Mouse (Mus musculus): ENCODE results near the gene Npas2. TPM values are rescaled to one million over a fixed set of nuclear protein-coding genes. Genes with fewer than 3 reads are reported as not detected.
A peak's percentile ranks its signal among the peaks of the same experiment; 100 is the strongest.

The Npas2 gene
- polyA plus RNA-seq, 2 experiments = 0.11 TPM

DNA sequence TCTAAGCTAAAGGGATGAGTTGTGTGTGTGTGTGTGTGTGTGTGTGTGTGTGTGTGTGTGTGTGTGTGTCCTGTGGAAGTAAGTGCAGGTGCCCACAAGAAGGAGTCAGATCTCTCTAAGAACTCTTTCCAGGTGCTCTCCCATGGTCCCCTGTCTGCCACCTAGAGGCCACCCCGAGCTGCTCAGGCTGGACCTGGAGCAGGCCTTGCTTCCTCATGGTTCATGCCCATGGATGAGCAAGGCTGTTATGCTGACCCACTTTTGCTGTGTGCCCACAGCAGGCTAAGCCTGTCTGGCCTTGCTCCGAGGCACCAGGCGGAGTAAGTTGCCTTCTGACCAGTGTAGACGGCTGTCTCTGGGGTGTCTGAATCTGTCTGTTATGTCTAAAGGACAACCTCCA is 60.2 kb downstream of the Npas2 start:
- no peak overlapping the region for H3K4me2 ChIP-seq (ENCODE audit: low read depth)
- DNase-seq (ENCODE audit: low read depth in 3 of 3, low spot score in 3 of 3) = no peak
- no peak overlapping the region for H3K4me3 ChIP-seq (ENCODE audit: insufficient read depth in 1 of 2, low read depth in 2 of 2, low read length in 2 of 2)
- H3K27me3 ChIP-seq (ENCODE audit: control insufficient read depth, insufficient read depth, low read length) = no peaks in the 10 kb centered on the region
- H3K27ac ChIP-seq = no peak overlapping the region
- no peaks in the 10 kb centered on the region for H3K36me3 ChIP-seq (replicated peaks; ENCODE audit: control insufficient read depth, insufficient read depth, low read depth)
- no peak overlapping the region for H3K9ac ChIP-seq (replicated peaks)
- ATAC-seq (ENCODE audit: insufficient read depth) = no peak
- no peaks in the 10 kb centered on the region for H3K4me1 ChIP-seq (replicated peaks; ENCODE audit: control insufficient read depth in 2 of 2, insufficient read depth in 2 of 2, low read length in 1 of 2)
- no peaks in the 10 kb centered on the region for H3K9me3 ChIP-seq (ENCODE audit: control insufficient read depth, low read length)
- 57% methylated on average over 4 of the region's 4 CpGs for WGBS (ENCODE audit: insufficient replicate concordance)
- TF ChIP-seq EP300 (IDR thresholded peaks at IDR 0.05; ENCODE audit: low read depth) = no peak
- peak; percentile 61 for TF ChIP-seq CTCF (IDR thresholded peaks at IDR 0.05; ENCODE audit: low read depth)

- DNase-seq (ENCODE audit: low read depth in 3 of 3, low spot score in 3 of 3) (no peak), ATAC-seq (ENCODE audit: insufficient read depth) (no peak)
- no peak overlapping the region for H3K9ac ChIP-seq (replicated peaks)
- H3K36me3 ChIP-seq (replicated peaks; ENCODE audit: control insufficient read depth, insufficient read depth, low read depth) = no peaks in the 10 kb centered on the region
- no peak overlapping the region for H3K4me3 ChIP-seq (ENCODE audit: insufficient read depth in 1 of 2, low read depth in 2 of 2, low read length in 2 of 2)
- no peaks in the 10 kb centered on the region for H3K27me3 ChIP-seq (ENCODE audit: control insufficient read depth, insufficient read depth, low read length)
- H3K9me3 ChIP-seq (ENCODE audit: control insufficient read depth, low read length) = no peaks in the 10 kb centered on the region
- TF ChIP-seq EP300 (IDR thresholded peaks at IDR 0.05; ENCODE audit: low read depth) (no peak), CTCF (IDR thresholded peaks at IDR 0.05; ENCODE audit: low read depth) (no peak)
- H3K27ac ChIP-seq = no peak overlapping the region
- no peak overlapping the region for H3K4me2 ChIP-seq (ENCODE audit: low read depth)
- no peaks in the 10 kb centered on the region for H3K4me1 ChIP-seq (replicated peaks; ENCODE audit: control insufficient read depth in 2 of 2, insufficient read depth in 2 of 2, low read length in 1 of 2)
- WGBS (ENCODE audit: insufficient replicate concordance) = 66% methylated on average over 9 of the region's 9 CpGs
These were observed 62.5 kb downstream of the Npas2 start for GRCm38 (mm10) chr1:39256051-39256450.

GRCm38 (mm10) chr1:39256513-39257330 is 63.2 kb downstream of the Npas2 start:
- H3K9ac ChIP-seq (replicated peaks) = no peak overlapping the region
- no peaks in the 10 kb centered on the region for H3K4me1 ChIP-seq (replicated peaks; ENCODE audit: control insufficient read depth in 2 of 2, insufficient read depth in 2 of 2, low read length in 1 of 2)
- no peaks in the 10 kb centered on the region for H3K36me3 ChIP-seq (replicated peaks; ENCODE audit: control insufficient read depth, insufficient read depth, low read depth)
- no peaks in the 10 kb centered on the region for H3K27me3 ChIP-seq (ENCODE audit: control insufficient read depth, insufficient read depth, low read length)
- no peak overlapping the region for H3K4me2 ChIP-seq (ENCODE audit: low read depth)
- TF ChIP-seq EP300 (IDR thresholded peaks at IDR 0.05; ENCODE audit: low read depth) = no peak
- TF ChIP-seq CTCF (IDR thresholded peaks at IDR 0.05; ENCODE audit: low read depth) = no peak
- H3K4me3 ChIP-seq (ENCODE audit: insufficient read depth in 1 of 2, low read depth in 2 of 2, low read length in 2 of 2) = no peak overlapping the region
- DNase-seq (ENCODE audit: low read depth in 3 of 3, low spot score in 3 of 3) (no peak), ATAC-seq (ENCODE audit: insufficient read depth) (no peak)
- WGBS (ENCODE audit: insufficient replicate concordance) = 50% methylated on average over 8 of the region's 8 CpGs
- no peak overlapping the region for H3K27ac ChIP-seq
- no peaks in the 10 kb centered on the region for H3K9me3 ChIP-seq (ENCODE audit: control insufficient read depth, low read length)

GRCm38 (mm10) chr1:39257331-39257594 is 63.7 kb downstream of the Npas2 start:
- no peak for ATAC-seq (ENCODE audit: insufficient read depth)
- no peak for DNase-seq (ENCODE audit: low read depth in 3 of 3, low spot score in 3 of 3)
- TF ChIP-seq CTCF (IDR thresholded peaks at IDR 0.05; ENCODE audit: low read depth) = no peak
- TF ChIP-seq EP300 (IDR thresholded peaks at IDR 0.05; ENCODE audit: low read depth) = no peak
- H3K4me1 ChIP-seq (replicated peaks; ENCODE audit: control insufficient read depth in 2 of 2, insufficient read depth in 2 of 2, low read length in 1 of 2) = no peaks in the 10 kb centered on the region
- 37% methylated on average over 3 of the region's 3 CpGs for WGBS (ENCODE audit: insufficient replicate concordance)
- H3K9ac ChIP-seq (replicated peaks) = no peak overlapping the region
- no peaks in the 10 kb centered on the region for H3K27me3 ChIP-seq (ENCODE audit: control insufficient read depth, insufficient read depth, low read length)
- H3K27ac ChIP-seq = no peak overlapping the region
- H3K9me3 ChIP-seq (ENCODE audit: control insufficient read depth, low read length) = no peaks in the 10 kb centered on the region
- no peaks in the 10 kb centered on the region for H3K36me3 ChIP-seq (replicated peaks; ENCODE audit: control insufficient read depth, insufficient read depth, low read depth)
- H3K4me2 ChIP-seq (ENCODE audit: low read depth) = no peak overlapping the region
- H3K4me3 ChIP-seq (ENCODE audit: insufficient read depth in 1 of 2, low read depth in 2 of 2, low read length in 2 of 2) = no peak overlapping the region

DNA sequence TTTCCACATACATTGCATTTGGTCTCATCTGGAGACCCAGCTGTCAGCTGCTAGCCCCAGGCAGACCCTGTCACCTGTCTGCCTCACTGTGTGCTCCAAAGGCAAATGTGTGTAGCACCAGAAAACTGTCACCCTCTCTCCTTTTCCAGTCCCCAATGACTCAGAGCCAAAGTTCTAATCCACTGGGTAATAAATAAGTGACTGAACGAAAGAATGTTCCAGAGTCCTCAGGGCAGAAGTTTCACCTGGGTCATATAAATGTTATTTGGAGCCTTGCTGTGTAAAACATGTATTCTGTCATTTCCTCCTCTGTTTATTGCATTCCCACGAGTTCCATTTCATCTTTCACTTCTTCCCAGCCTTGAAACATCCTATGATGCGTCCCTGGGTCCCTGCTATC is 66.1 kb downstream of the Npas2 start:
- Histone ChIP-seq H3K9ac (replicated peaks) (no peak overlapping the region), H3K36me3 (replicated peaks; ENCODE audit: control insufficient read depth, insufficient read depth, low read depth) (no peaks in the 10 kb centered on the region), H3K4me1 (replicated peaks; ENCODE audit: control insufficient read depth in 2 of 2, insufficient read depth in 2 of 2, low read length in 1 of 2) (no peaks in the 10 kb centered on the region), H3K27ac (no peak overlapping the region), H3K4me2 (ENCODE audit: low read depth) (no peak overlapping the region), H3K4me3 (ENCODE audit: insufficient read depth in 1 of 2, low read depth in 2 of 2, low read length in 2 of 2) (no peak overlapping the region), H3K9me3 (ENCODE audit: control insufficient read depth, low read length) (no peaks in the 10 kb centered on the region), H3K27me3 (ENCODE audit: control insufficient read depth, insufficient read depth, low read length) (no peaks in the 10 kb centered on the region)
- DNase-seq (ENCODE audit: low read depth in 3 of 3, low spot score in 3 of 3) (no peak), ATAC-seq (ENCODE audit: insufficient read depth) (no peak)
- 33% methylated on average over 3 of the region's 3 CpGs for whole genome bisulfite sequencing (ENCODE audit: insufficient replicate concordance)
- TF ChIP-seq CTCF (IDR thresholded peaks at IDR 0.05; ENCODE audit: low read depth) = no peak
- TF ChIP-seq EP300 (IDR thresholded peaks at IDR 0.05; ENCODE audit: low read depth) = no peak
